Mouse (Mus musculus) liver, postnatal 0 days (tissue): Measurements from ENCODE around the gene Gpr146. TPM values are rescaled to one million over a fixed set of nuclear protein-coding genes. Genes with fewer than 3 reads are reported as not detected.

Experiments used
- ATAC-seq: fragments of 200-750 bp; cut with Nextera tagmentation; 2 replicates; pipeline ENCODE4 v1.8.0; 2017; ENCODE audit warnings: mild to moderate bottlenecking, moderate library complexity
- DNase-seq: peaks from one replicate; pipeline ENCODE4 v3.0.0-alpha.2; 2016
- H3K27ac ChIP-seq: fragments of 300-500 bp; sonication (generic); 2 replicates; pipeline ENCODE4 v1.5.1; 2014; ENCODE audit warnings: antibody characterized with exemption, moderate library complexity, mild to moderate bottlenecking, low read depth
- H3K27me3 ChIP-seq: fragments of 300-500 bp; sonication (generic); 2 replicates; pipeline ENCODE4 v1.6.1; 2014; ENCODE audit warnings: low read length, control low read depth, mixed read lengths; ENCODE audit not compliant: insufficient read depth
- H3K36me3 ChIP-seq: fragments of 300-500 bp; sonication (generic); replicated peaks from 2 replicates; pipeline ENCODE4 v1.6.1; 2014; ENCODE audit warnings: mild to moderate bottlenecking, control low read depth, low read length, moderate library complexity, mixed read lengths; ENCODE audit not compliant: insufficient read depth
- H3K4me1 ChIP-seq: fragments of 300-500 bp; sonication (generic); 2 replicates; pipeline ENCODE4 v1.6.1; 2014; ENCODE audit warnings: antibody characterized with exemption, mild to moderate bottlenecking, control low read depth; ENCODE audit not compliant: insufficient read depth
- H3K4me2 ChIP-seq: fragments of 300-500 bp; sonication (generic); 2 replicates; pipeline ENCODE4 v1.6.1; 2014; ENCODE audit warnings: low read depth, mild to moderate bottlenecking, low read length, moderate library complexity, mixed read lengths
- H3K4me3 ChIP-seq: fragments of 300-500 bp; sonication (generic); 2 replicates; pipeline ENCODE4 v1.5.1; 2014; ENCODE audit warnings: low read depth, low read length
- H3K9ac ChIP-seq: fragments of 300-500 bp; sonication (generic); replicated peaks from 2 replicates; pipeline ENCODE4 v1.6.1; 2014; ENCODE audit warnings: mild to moderate bottlenecking, moderate library complexity
- H3K9me3 ChIP-seq: fragments of 300-500 bp; sonication (generic); 2 replicates; pipeline ENCODE4 v1.6.1; 2016; ENCODE audit warnings: mild to moderate bottlenecking, control low read depth, low read length, mixed read lengths
- CTCF ChIP-seq: sonication (generic); IDR thresholded peaks from 2 replicates; pipeline ENCODE4 v1.5.1; 2016; ENCODE audit warnings: antibody characterized with exemption, low read depth
- EP300 ChIP-seq: IDR thresholded peaks from 2 replicates; pipeline ENCODE4 v1.6.1; 2016; ENCODE audit warnings: antibody characterized with exemption, low read depth, mild to moderate bottlenecking
- WGBS: fragments of 180-500 bp; shearing (Covaris S2); extraction: QIAGEN DNeasy Blood & Tissue Kit; methylation state at CpG from one replicate; pipeline ENCODE4 v1.1.7; 2014; ENCODE audit not compliant: insufficient replicate concordance; 5-methylcytosine and 5-hydroxymethylcytosine counted together
- polyA plus RNA-seq: library from polyadenylated mRNA; unstranded; fragments of >200 nt; fragmentation: Nextera tagmentation; extraction: Ambion mirVana; gene quantifications from 2 replicates; pipeline ENCODE4 v1.2.1, GENCODE M21; 2015

Gene Gpr146
- polyA plus RNA-seq, 1 experiment from 2014 or later: 14.7 TPM

DNA sequence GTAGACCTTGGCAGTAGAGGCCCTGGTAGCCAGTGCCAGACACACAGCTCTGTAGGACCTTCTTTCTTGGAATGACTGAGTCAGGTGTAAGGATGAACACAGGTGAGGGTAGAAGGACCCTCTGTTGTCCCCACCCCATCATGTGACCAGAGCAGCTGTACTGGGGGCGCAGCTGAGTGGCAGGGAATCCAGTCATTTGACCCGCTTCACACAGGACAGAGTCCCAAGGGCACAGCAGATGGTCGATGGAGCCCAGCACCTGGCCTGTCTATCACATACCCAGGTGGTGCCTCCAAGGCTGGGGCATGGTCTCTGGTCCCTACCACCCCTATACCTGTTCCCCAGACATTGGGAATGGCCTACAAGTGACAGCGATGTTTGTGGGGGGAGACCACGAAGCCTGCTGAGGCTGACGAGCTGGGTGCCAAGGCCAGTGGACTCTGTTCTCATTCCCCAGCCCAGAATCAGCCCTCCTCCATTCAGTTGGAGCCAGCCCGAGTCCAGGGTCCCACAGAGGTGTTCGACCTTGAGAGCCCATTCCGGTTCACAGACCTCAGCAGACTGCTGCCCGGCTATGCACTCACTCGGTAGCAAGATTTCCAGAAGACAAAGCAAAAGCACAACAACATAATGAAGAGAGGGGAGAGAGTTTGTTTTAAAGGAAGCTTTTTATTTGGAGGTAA, 8.7 kb upstream of the Gpr146 start:
- DNase-seq (peak; percentile 44), ATAC-seq (peak; percentile 11; the same call in 1 of the 2 replicates)
- Histone ChIP-seq H3K4me3 (no peak overlapping the region), H3K27me3 (no peaks in the 10 kb centered on the region), H3K4me1 (peaks cover 83% of the 10 kb centered on the region), H3K27ac (peak overlapping the region; percentile 96), H3K9me3 (no peaks in the 10 kb centered on the region), H3K36me3 (no peaks in the 10 kb centered on the region), H3K4me2 (peak overlapping the region; percentile 15; the same call in 1 of the 2 replicates), H3K9ac (peak overlapping the region; percentile 3; the same call in 1 of the 2 replicates)
- TF ChIP-seq CTCF (no peak), EP300 (no peak)
- WGBS: 70% methylated on average over 11 of the region's 11 CpGs

GRCm38 (mm10) chr5:139370336-139370735, 7.2 kb upstream of the Gpr146 start:
- H3K36me3 ChIP-seq: no peaks in the 10 kb centered on the region
- WGBS: 74% methylated on average over 6 of the region's 6 CpGs
- peaks cover 77% of the 10 kb centered on the region for H3K4me1 ChIP-seq
- H3K9ac ChIP-seq: peak overlapping the region; percentile 93
- peak overlapping the region; percentile 84 for H3K4me2 ChIP-seq
- no peaks in the 10 kb centered on the region for H3K9me3 ChIP-seq
- peak overlapping the region; percentile 96 for H3K27ac ChIP-seq
- no peak for ATAC-seq
- DNase-seq: no peak
- TF ChIP-seq CTCF (no peak), EP300 (no peak)
- peak overlapping the region; percentile 64; the same call in 1 of the 2 replicates for H3K4me3 ChIP-seq
- H3K27me3 ChIP-seq: no peaks in the 10 kb centered on the region

GRCm38 (mm10) chr5:139371118-139371517, 6.4 kb upstream of the Gpr146 start:
- no peaks in the 10 kb centered on the region for H3K36me3 ChIP-seq
- peak overlapping the region; percentile 96 for H3K27ac ChIP-seq
- no peaks in the 10 kb centered on the region for H3K27me3 ChIP-seq
- H3K9ac ChIP-seq: peak overlapping the region; percentile 93
- H3K4me1 ChIP-seq: peaks cover 73% of the 10 kb centered on the region
- DNase-seq (no peak), ATAC-seq (no peak)
- H3K4me3 ChIP-seq: peak overlapping the region; percentile 64
- TF ChIP-seq CTCF (no peak), EP300 (no peak)
- 50% methylated on average over 5 of the region's 5 CpGs for WGBS
- H3K9me3 ChIP-seq: no peaks in the 10 kb centered on the region
- H3K4me2 ChIP-seq: peak overlapping the region; percentile 84

GRCm38 (mm10) chr5:139371631-139372401, 5.7 kb upstream of the Gpr146 start:
- Histone ChIP-seq H3K4me1 (peaks cover 71% of the 10 kb centered on the region), H3K4me3 (peak overlapping the region; percentile 64), H3K4me2 (peak overlapping the region; percentile 84), H3K27me3 (no peaks in the 10 kb centered on the region), H3K27ac (peak overlapping the region; percentile 96), H3K36me3 (no peaks in the 10 kb centered on the region), H3K9me3 (no peaks in the 10 kb centered on the region), H3K9ac (peak overlapping the region; percentile 93)
- peak; percentile 56; the same call in 1 of the 2 replicates for TF ChIP-seq EP300
- peak; percentile 32 for TF ChIP-seq CTCF
- ATAC-seq: peak; percentile 89
- DNase-seq: peak; percentile 96
- 1% methylated on average over 39 of the region's 39 CpGs for WGBS

- DNase-seq (no peak), ATAC-seq (no peak)
- WGBS: 65% methylated on average over 3 of the region's 3 CpGs
- peaks cover 71% of the 10 kb centered on the region for H3K4me1 ChIP-seq
- no peak for TF ChIP-seq EP300
- TF ChIP-seq CTCF: no peak
- no peak overlapping the region; the same call in 1 of the 2 replicates for H3K9ac ChIP-seq
- H3K9me3 ChIP-seq: no peaks in the 10 kb centered on the region
- H3K27ac ChIP-seq: peak overlapping the region; percentile 96
- H3K27me3 ChIP-seq: no peaks in the 10 kb centered on the region
- no peaks in the 10 kb centered on the region for H3K36me3 ChIP-seq
- H3K4me3 ChIP-seq: no peak overlapping the region
- H3K4me2 ChIP-seq: peak overlapping the region; percentile 84; the same call in 1 of the 2 replicates
Observed at GRCm38 (mm10) chr5:139373126-139373525, 4.4 kb upstream of the Gpr146 start.

DNA sequence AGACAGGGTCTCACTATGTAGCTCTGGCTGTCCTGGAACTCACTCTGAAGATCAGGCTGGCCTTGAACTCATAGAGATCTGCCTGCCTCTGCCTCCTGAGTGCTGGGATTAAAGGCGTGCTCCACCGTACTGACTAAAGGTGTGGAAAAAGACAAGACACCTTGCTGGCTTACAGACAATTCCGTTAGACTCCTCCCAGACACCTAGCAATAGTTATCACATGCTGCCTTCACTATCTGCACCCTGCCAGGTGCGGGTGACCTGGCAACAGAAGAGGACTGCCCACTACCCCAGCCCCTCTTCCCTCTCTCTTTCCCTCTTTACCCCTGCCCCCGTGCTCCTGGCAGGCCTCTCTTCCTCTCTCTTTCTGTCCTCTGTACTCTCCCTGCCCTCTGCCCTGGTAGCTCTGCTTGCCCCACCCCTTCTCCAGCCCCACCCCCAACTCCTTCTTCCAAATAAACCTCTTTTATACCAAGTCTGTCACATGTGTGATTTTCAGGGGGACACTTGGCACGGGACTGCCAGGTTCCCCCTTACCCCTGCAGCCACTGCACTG, 3.5 kb upstream of the Gpr146 start:
- H3K4me1 ChIP-seq: peaks cover 71% of the 10 kb centered on the region
- no peak overlapping the region for H3K4me3 ChIP-seq
- H3K9ac ChIP-seq: no peak overlapping the region
- no peak for TF ChIP-seq CTCF
- TF ChIP-seq EP300: no peak
- peak overlapping the region; percentile 41; the same call in 1 of the 2 replicates for H3K27ac ChIP-seq
- ATAC-seq (no peak), DNase-seq (no peak)
- H3K27me3 ChIP-seq: no peaks in the 10 kb centered on the region
- no peaks in the 10 kb centered on the region for H3K9me3 ChIP-seq
- 51% methylated on average over 6 of the region's 6 CpGs for WGBS
- H3K36me3 ChIP-seq: no peaks in the 10 kb centered on the region
- no peak overlapping the region for H3K4me2 ChIP-seq
